Mouse (Mus musculus) neural tube, embryonic 13.5 days (tissue): ENCODE results near the gene Mdfic. TPM values are rescaled to one million over a fixed set of nuclear protein-coding genes. Genes with fewer than 3 reads are reported as not detected.
A peak's percentile ranks its signal among the peaks of the same experiment; 100 is the strongest.
"Not testable (repeated sequence)": the region's sequence is repeated elsewhere in the genome, so short reads cannot be mapped to it uniquely, and the experiment has no call there.

Source experiments
- ATAC-seq: fragments of 200-750 bp; cut with Nextera tagmentation; 2 replicates; pipeline ENCODE4 v1.8.0; 2017; ENCODE audit warnings: low read depth, mild to moderate bottlenecking, moderate TSS enrichment, moderate library complexity
- H3K27ac ChIP-seq: fragments of 300-500 bp; sonication (generic); replicated peaks from 2 replicates; pipeline ENCODE4 v1.5.1; 2015; ENCODE audit warnings: moderate library complexity, mild to moderate bottlenecking, inconsistent platforms
- H3K27me3 ChIP-seq: fragments of 300-500 bp; sonication (generic); 2 replicates; pipeline ENCODE4 v1.6.1; 2015; ENCODE audit warnings: mild to moderate bottlenecking, inconsistent platforms
- H3K36me3 ChIP-seq: fragments of 300-500 bp; sonication (generic); 2 replicates; pipeline ENCODE4 v1.6.1; 2015; ENCODE audit warnings: mild to moderate bottlenecking, inconsistent platforms
- H3K4me1 ChIP-seq: fragments of 300-500 bp; sonication (generic); replicated peaks from 2 replicates; pipeline ENCODE4 v1.6.1; 2015; ENCODE audit warnings: inconsistent platforms
- H3K4me2 ChIP-seq: fragments of 300-500 bp; sonication (generic); 2 replicates; pipeline ENCODE4 v1.6.1; 2015; ENCODE audit warnings: inconsistent platforms, mild to moderate bottlenecking, moderate library complexity
- H3K4me3 ChIP-seq: fragments of 300-500 bp; sonication (generic); 2 replicates; pipeline ENCODE4 v1.5.1; 2015; ENCODE audit warnings: mild to moderate bottlenecking, inconsistent platforms
- H3K9ac ChIP-seq: fragments of 300-500 bp; sonication (generic); 2 replicates; pipeline ENCODE4 v1.6.1; 2015; ENCODE audit warnings: moderate library complexity, mild to moderate bottlenecking, inconsistent platforms
- H3K9me3 ChIP-seq: fragments of 300-500 bp; sonication (generic); 2 replicates; pipeline ENCODE4 v1.6.1; 2016; ENCODE audit warnings: inconsistent platforms
- WGBS: fragments of 180-500 bp; shearing (Covaris S2); methylation state at CpG from one replicate; pipeline ENCODE4 v1.1.7; 2015; 5-methylcytosine and 5-hydroxymethylcytosine counted together
- polyA plus RNA-seq: library from polyadenylated mRNA; unstranded; fragments of >200 nt; fragmentation: Nextera tagmentation; extraction: Ambion mirVana; gene quantifications from 2 replicates; pipeline ENCODE4 v1.2.1, GENCODE M21; 2015

The Mdfic gene
- 0.57 and 1.2 TPM in 2 replicates for polyA plus RNA-seq

- under 1% methylated on average over 16 of the region's 16 CpGs for WGBS
- ATAC-seq: peak; percentile 48
- Histone ChIP-seq H3K9me3 (no peaks in the 10 kb centered on the region), H3K9ac (peak within 1 kb of the TSS; percentile 74), H3K4me2 (peak within 1 kb of the TSS; percentile 88), H3K4me1 (peaks cover 16% of the 10 kb centered on the region), H3K27ac (no peak within 1 kb of the TSS), H3K4me3 (peak within 1 kb of the TSS; percentile 57), H3K27me3 (peaks cover 16% of the 10 kb centered on the region; the same call in 1 of the 2 replicates), H3K36me3 (no peaks in the 10 kb centered on the region)
These were observed at the start of gene Mdfic for GRCm38 (mm10) chr6:15720461-15720817. Gene Mdfic (plus strand): TSS chr6:15720661.

GRCm38 (mm10) chr6:15671364-15671763 is 49.1 kb upstream of the Mdfic start:
- no peak overlapping the region for H3K4me2 ChIP-seq
- no peaks in the 10 kb centered on the region for H3K27me3 ChIP-seq
- no peak overlapping the region for H3K9ac ChIP-seq
- H3K4me1 ChIP-seq: no peaks in the 10 kb centered on the region
- H3K36me3 ChIP-seq: no peaks in the 10 kb centered on the region
- H3K9me3 ChIP-seq: no peaks in the 10 kb centered on the region
- no peak for ATAC-seq
- H3K4me3 ChIP-seq: no peak overlapping the region
- no peak overlapping the region for H3K27ac ChIP-seq

GRCm38 (mm10) chr6:15710080-15710479 is 10.4 kb upstream of the Mdfic start:
- 92% methylated on average over 4 of the region's 4 CpGs for WGBS
- no peaks in the 10 kb centered on the region for H3K27me3 ChIP-seq
- ATAC-seq: no peak

GRCm38 (mm10) chr6:15710706-15711105 is 9.8 kb upstream of the Mdfic start:
- Histone ChIP-seq H3K27ac (no peak overlapping the region), H3K4me1 (no peaks in the 10 kb centered on the region), H3K4me3 (no peak overlapping the region), H3K36me3 (no peaks in the 10 kb centered on the region), H3K9ac (no peak overlapping the region), H3K9me3 (no peaks in the 10 kb centered on the region), H3K27me3 (no peaks in the 10 kb centered on the region), H3K4me2 (no peak overlapping the region)
- 84% methylated on average over 7 of the region's 7 CpGs for WGBS
- ATAC-seq: no peak

More at GRCm38 (mm10) chr6:15710080-15710479, 10.4 kb upstream of the Mdfic start:
- no peaks in the 10 kb centered on the region for H3K36me3 ChIP-seq
- no peak overlapping the region for H3K9ac ChIP-seq
- no peak overlapping the region for H3K27ac ChIP-seq
- no peak overlapping the region for H3K4me3 ChIP-seq
- no peaks in the 10 kb centered on the region for H3K9me3 ChIP-seq
- no peak overlapping the region for H3K4me2 ChIP-seq
- no peaks in the 10 kb centered on the region for H3K4me1 ChIP-seq

GRCm38 (mm10) chr6:15712860-15713385 is 7.5 kb upstream of the Mdfic start:
- H3K9me3 ChIP-seq: no peaks in the 10 kb centered on the region
- no peaks in the 10 kb centered on the region for H3K4me1 ChIP-seq
- no peak for ATAC-seq
- 22% methylated on average over 2 of the region's 2 CpGs for WGBS
- no peaks in the 10 kb centered on the region for H3K27me3 ChIP-seq
- H3K9ac ChIP-seq: no peak overlapping the region
- H3K4me3 ChIP-seq: no peak overlapping the region
- no peak overlapping the region for H3K4me2 ChIP-seq
- H3K36me3 ChIP-seq: no peaks in the 10 kb centered on the region
- H3K27ac ChIP-seq: no peak overlapping the region

GRCm38 (mm10) chr6:15714036-15714435 is 6.4 kb upstream of the Mdfic start:
- ATAC-seq: not testable (repeated sequence)
- 68% methylated on average over 1 of the region's 1 CpGs for WGBS

GRCm38 (mm10) chr6:15714996-15715844 is 5.2 kb upstream of the Mdfic start:
- Histone ChIP-seq H3K9me3 (no peaks in the 10 kb centered on the region), H3K4me3 (no peak overlapping the region), H3K4me1 (no peaks in the 10 kb centered on the region), H3K36me3 (no peaks in the 10 kb centered on the region), H3K27ac (no peak overlapping the region), H3K9ac (no peak overlapping the region), H3K27me3 (no peaks in the 10 kb centered on the region), H3K4me2 (no peak overlapping the region)
- 89% methylated on average over 2 of the region's 2 CpGs for WGBS
- ATAC-seq: no peak

More at GRCm38 (mm10) chr6:15714036-15714435, 6.4 kb upstream of the Mdfic start:
- H3K27me3 ChIP-seq, H3K4me3 ChIP-seq, H3K4me1 ChIP-seq, H3K9ac ChIP-seq, H3K9me3 ChIP-seq, H3K36me3 ChIP-seq, H3K4me2 ChIP-seq, H3K27ac ChIP-seq: not testable (repeated sequence)

- H3K36me3 ChIP-seq: no peaks in the 10 kb centered on the region
- no peak overlapping the region for H3K4me3 ChIP-seq
- no peak overlapping the region for H3K4me2 ChIP-seq
- H3K9me3 ChIP-seq: no peaks in the 10 kb centered on the region
- WGBS: 56% methylated on average over 6 of the region's 6 CpGs
- peaks cover 16% of the 10 kb centered on the region; the same call in 1 of the 2 replicates for H3K27me3 ChIP-seq
- peaks cover 16% of the 10 kb centered on the region for H3K4me1 ChIP-seq
- H3K27ac ChIP-seq: no peak overlapping the region
- no peak overlapping the region for H3K9ac ChIP-seq
- no peak for ATAC-seq
These were observed 542 bp upstream of the Mdfic start for GRCm38 (mm10) chr6:15719919-15720318.

GRCm38 (mm10) chr6:15720818-15721715 is 606 bp downstream of the Mdfic start:
- H3K27ac ChIP-seq: no peak overlapping the region
- WGBS: under 1% methylated on average over 56 of the region's 60 CpGs
- peak; percentile 77 for ATAC-seq

GRCm38 (mm10) chr6:15721716-15722031 is 1.2 kb downstream of the Mdfic start:
- peak overlapping the region; percentile 88 for H3K4me2 ChIP-seq
- peaks cover 16% of the 10 kb centered on the region; the same call in 1 of the 2 replicates for H3K27me3 ChIP-seq
- 49% methylated on average over 5 of the region's 5 CpGs for WGBS
- H3K27ac ChIP-seq: no peak overlapping the region
- H3K4me1 ChIP-seq: peaks cover 16% of the 10 kb centered on the region
- no peak for ATAC-seq
- no peaks in the 10 kb centered on the region for H3K9me3 ChIP-seq
- peak overlapping the region; percentile 57 for H3K4me3 ChIP-seq
- peak overlapping the region; percentile 74 for H3K9ac ChIP-seq
- H3K36me3 ChIP-seq: no peaks in the 10 kb centered on the region

More at GRCm38 (mm10) chr6:15720818-15721715, 606 bp downstream of the Mdfic start:
- H3K36me3 ChIP-seq: no peaks in the 10 kb centered on the region
- H3K4me2 ChIP-seq: peak overlapping the region; percentile 88
- H3K9ac ChIP-seq: peak overlapping the region; percentile 74
- peaks cover 16% of the 10 kb centered on the region for H3K4me1 ChIP-seq
- peaks cover 16% of the 10 kb centered on the region; the same call in 1 of the 2 replicates for H3K27me3 ChIP-seq
- H3K9me3 ChIP-seq: no peaks in the 10 kb centered on the region
- H3K4me3 ChIP-seq: peak overlapping the region; percentile 57

- H3K27ac ChIP-seq, H3K4me2 ChIP-seq, H3K9me3 ChIP-seq, H3K9ac ChIP-seq, ATAC-seq, H3K36me3 ChIP-seq, H3K4me3 ChIP-seq: not testable (repeated sequence)
- H3K27me3 ChIP-seq: peaks cover 16% of the 10 kb centered on the region; the same call in 1 of the 2 replicates
- 95% methylated on average over 7 of the region's 8 CpGs for WGBS
- H3K4me1 ChIP-seq: peaks cover 17% of the 10 kb centered on the region
These were observed 2.2 kb downstream of the Mdfic start for GRCm38 (mm10) chr6:15722631-15723030.

GRCm38 (mm10) chr6:15724304-15724703 is 3.8 kb downstream of the Mdfic start:
- Histone ChIP-seq H3K4me3 (no peak overlapping the region), H3K9ac (no peak overlapping the region), H3K36me3 (no peaks in the 10 kb centered on the region), H3K9me3 (no peaks in the 10 kb centered on the region), H3K4me2 (no peak overlapping the region), H3K4me1 (peaks cover 19% of the 10 kb centered on the region), H3K27ac (no peak overlapping the region), H3K27me3 (peaks cover 16% of the 10 kb centered on the region; the same call in 1 of the 2 replicates)
- WGBS: 61% methylated on average over 4 of the region's 4 CpGs
- ATAC-seq: peak; percentile 64
